Mouse (Mus musculus): ENCODE results near the gene Nnmt. TPM values are rescaled to one million over a fixed set of nuclear protein-coding genes. Genes with fewer than 3 reads are reported as not detected.
A peak's percentile ranks its signal among the peaks of the same experiment; 100 is the strongest.

Gene Nnmt
- polyA plus RNA-seq, 1 experiment from 2014 or later = 2.6 TPM

DNA sequence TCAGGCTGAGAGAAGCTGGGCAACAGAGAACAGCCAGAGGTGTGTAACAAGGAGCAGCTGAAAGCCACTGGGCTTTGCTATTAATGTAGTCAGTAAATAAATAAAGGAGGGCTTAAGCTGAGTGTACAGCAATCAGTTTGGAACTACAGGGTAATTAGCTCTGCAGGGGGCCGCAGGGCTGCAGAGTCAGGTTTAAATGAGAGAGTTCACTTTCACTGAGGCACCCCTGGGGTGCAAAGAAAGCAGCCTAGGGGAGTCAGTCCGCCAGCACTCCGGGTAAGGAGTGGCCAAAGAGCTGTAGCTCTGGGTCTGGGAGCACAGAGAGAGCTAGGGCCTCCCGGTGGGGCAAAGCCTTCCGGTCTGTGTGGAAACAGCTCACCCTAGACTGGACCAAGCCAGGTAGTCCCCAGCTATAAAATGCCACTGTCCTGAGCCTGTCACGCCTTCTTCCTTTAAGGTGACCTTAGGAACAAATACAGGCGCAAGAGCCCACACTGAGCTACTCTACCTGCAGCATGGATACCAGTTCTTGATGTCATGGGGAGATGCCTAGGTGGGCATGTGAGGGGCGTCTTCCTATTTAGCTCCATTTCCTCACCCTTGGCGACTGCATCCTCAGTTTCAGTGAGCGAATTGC lies 42.8 kb upstream of the Nnmt start:
- Histone ChIP-seq H3K9ac (ENCODE audit: low read depth, low read length) (0 out of 2 replicates have a peak overlapping the region, but pooled peaks have one; percentile 10), H3K27me3 (replicated peaks; ENCODE audit: control insufficient read depth, insufficient read depth, low read length) (no peaks in the 10 kb centered on the region)
- no peak for ATAC-seq

DNA sequence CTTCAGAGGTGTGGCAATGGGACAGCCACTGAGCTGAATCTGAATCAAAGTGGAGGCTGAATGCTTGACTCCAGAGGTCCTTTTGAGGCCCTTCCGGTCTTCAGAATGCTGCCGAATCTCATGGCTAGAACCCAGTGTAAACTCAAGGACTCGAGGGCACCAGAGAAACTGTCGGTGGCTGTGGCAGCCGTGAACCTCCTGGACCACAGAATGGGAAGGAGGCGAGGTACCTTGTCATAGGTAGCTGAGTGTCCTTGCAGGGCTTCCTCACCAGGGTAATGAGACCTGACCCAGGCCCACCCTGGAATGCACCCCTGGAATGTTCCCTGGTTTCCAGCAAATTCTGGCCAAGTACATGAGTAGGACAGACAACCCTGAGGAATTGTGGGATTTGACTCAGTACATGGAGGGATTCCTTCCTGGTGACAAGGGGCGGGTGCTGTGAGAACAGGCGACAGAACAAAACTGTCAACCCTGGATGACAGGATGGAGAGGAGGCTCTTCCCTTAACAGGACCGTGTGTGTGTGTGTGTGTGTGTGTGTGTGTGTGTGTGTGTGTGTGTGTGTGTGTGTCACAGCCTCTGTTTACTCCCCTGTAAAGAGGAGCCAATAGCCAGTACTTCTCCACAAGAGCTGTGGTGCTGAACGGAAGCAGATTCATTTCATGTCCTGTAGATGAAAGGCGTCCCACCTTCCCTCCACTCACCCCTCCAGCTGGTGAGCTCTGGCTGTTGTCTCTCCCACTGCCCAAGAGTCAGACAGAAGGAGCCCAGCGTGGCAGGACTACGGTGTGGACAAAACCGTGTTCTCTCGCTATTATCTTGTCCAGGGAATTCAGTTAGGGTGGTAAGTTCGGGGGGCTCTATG lies 42.1 kb upstream of the Nnmt start:
- no peaks in the 10 kb centered on the region for H3K36me3 ChIP-seq (ENCODE audit: control insufficient read depth, insufficient read depth, low read length)
- ATAC-seq = no peak
- H3K9ac ChIP-seq (ENCODE audit: low read depth, low read length) = no peak overlapping the region
- H3K4me3 ChIP-seq (ENCODE audit: low read length) = no peak overlapping the region
- no peaks in the 10 kb centered on the region for H3K27me3 ChIP-seq (replicated peaks; ENCODE audit: control insufficient read depth, insufficient read depth, low read length)
- peaks cover 8% of the 10 kb centered on the region for H3K4me1 ChIP-seq (ENCODE audit: control insufficient read depth, insufficient read depth, low read depth, low read length)
- 49% methylated on average over 16 of the region's 16 CpGs for WGBS
- no peak overlapping the region for H3K27ac ChIP-seq (ENCODE audit: low read depth, low read length)
- no peaks in the 10 kb centered on the region for H3K9me3 ChIP-seq (ENCODE audit: control insufficient read depth, low read length)
- H3K4me2 ChIP-seq (ENCODE audit: low read length) = no peak overlapping the region

More for the DNA sequence above, 42.8 kb upstream of the Nnmt start:
- no peaks in the 10 kb centered on the region for H3K36me3 ChIP-seq (ENCODE audit: control insufficient read depth, insufficient read depth, low read length)
- peaks cover 8% of the 10 kb centered on the region for H3K4me1 ChIP-seq (ENCODE audit: control insufficient read depth, insufficient read depth, low read depth, low read length)
- no peaks in the 10 kb centered on the region for H3K9me3 ChIP-seq (ENCODE audit: control insufficient read depth, low read length)
- 25% methylated on average over 10 of the region's 10 CpGs for WGBS
- no peak overlapping the region for H3K4me2 ChIP-seq (ENCODE audit: low read length)
- H3K4me3 ChIP-seq (ENCODE audit: low read length) = no peak overlapping the region
- no peak overlapping the region for H3K27ac ChIP-seq (ENCODE audit: low read depth, low read length)

- peak; percentile 67 for ATAC-seq
These were observed 41.3 kb upstream of the Nnmt start for GRCm38 (mm10) chr9:48646251-48646650.

DNA sequence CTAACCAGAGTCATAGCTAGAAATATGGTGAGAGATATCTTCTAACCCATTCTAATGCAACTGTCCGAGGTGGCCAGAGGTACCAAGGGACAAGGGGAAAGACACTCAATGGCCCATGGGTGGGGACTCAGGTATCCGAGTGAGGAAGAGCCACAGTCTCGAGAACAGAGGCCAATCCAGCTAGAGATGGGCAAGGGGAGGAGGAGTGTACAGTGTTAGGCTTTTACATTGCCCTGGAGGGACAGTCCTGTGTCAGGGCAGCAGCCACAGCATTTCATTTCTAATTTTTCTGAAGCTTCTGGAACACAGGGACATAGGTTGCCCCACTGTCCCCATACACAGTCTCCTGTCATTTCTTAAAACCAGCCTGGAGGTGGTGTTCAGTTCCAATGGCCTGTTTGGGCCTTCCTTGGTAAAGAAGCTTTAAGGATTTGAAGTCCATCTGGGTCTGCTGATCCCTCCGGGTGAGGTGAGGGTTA lies 40.7 kb upstream of the Nnmt start:
- no peak for ATAC-seq
- H3K4me1 ChIP-seq (ENCODE audit: control insufficient read depth, insufficient read depth, low read depth, low read length) = peaks cover 8% of the 10 kb centered on the region
- 62% methylated on average over 4 of the region's 4 CpGs for whole genome bisulfite sequencing

More at GRCm38 (mm10) chr9:48646251-48646650, 41.3 kb upstream of the Nnmt start:
- peaks cover 8% of the 10 kb centered on the region for H3K4me1 ChIP-seq (ENCODE audit: control insufficient read depth, insufficient read depth, low read depth, low read length)
- H3K4me2 ChIP-seq (ENCODE audit: low read length) = no peak overlapping the region
- H3K9ac ChIP-seq (ENCODE audit: low read depth, low read length) = no peak overlapping the region
- H3K9me3 ChIP-seq (ENCODE audit: control insufficient read depth, low read length) = no peaks in the 10 kb centered on the region
- WGBS = 19% methylated on average over 4 of the region's 4 CpGs
- H3K27me3 ChIP-seq (replicated peaks; ENCODE audit: control insufficient read depth, insufficient read depth, low read length) = no peaks in the 10 kb centered on the region
- no peak overlapping the region for H3K27ac ChIP-seq (ENCODE audit: low read depth, low read length)
- H3K36me3 ChIP-seq (ENCODE audit: control insufficient read depth, insufficient read depth, low read length) = no peaks in the 10 kb centered on the region
- no peak overlapping the region for H3K4me3 ChIP-seq (ENCODE audit: low read length)

DNA sequence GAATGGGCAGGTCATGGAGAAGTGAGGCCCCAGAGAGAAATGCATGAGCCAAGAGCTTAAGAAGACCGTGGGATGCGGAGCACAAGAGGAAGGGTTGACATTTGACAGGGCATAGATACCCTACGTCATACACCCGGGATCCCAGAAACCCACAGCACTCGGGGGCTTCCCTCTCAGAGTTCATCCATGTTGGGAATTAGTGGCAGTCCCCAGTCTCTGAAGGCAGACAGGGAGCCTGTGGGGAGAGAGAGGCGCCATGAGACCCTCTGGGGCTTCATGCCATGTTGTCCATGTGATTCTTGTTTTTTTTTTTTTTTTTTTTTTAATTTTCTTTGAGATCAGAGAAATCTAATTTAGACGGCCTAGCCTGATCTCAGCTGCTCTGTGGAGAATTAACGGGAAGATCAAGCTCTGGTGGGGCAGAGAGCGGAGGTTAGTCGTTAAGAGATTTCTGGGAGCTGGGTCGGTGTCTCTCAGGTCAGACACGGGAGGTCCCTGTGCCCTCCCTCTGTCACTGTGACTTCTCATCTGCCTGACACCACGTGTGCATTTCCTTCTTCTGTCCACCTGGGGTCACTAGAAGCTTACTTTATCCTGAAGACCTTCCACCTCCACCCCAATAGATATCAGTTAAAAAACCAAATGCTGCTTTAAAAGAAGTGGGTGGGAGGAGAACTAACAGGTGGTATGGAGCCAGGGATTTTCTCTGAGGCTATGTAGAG lies 40.1 kb upstream of the Nnmt start:
- no peak for ATAC-seq
- H3K27me3 ChIP-seq (replicated peaks; ENCODE audit: control insufficient read depth, insufficient read depth, low read length) = no peaks in the 10 kb centered on the region
- H3K4me1 ChIP-seq (ENCODE audit: control insufficient read depth, insufficient read depth, low read depth, low read length) = peaks cover 8% of the 10 kb centered on the region
- H3K36me3 ChIP-seq (ENCODE audit: control insufficient read depth, insufficient read depth, low read length) = no peaks in the 10 kb centered on the region
- no peak overlapping the region for H3K9ac ChIP-seq (ENCODE audit: low read depth, low read length)
- no peak overlapping the region for H3K27ac ChIP-seq (ENCODE audit: low read depth, low read length)
- no peaks in the 10 kb centered on the region for H3K9me3 ChIP-seq (ENCODE audit: control insufficient read depth, low read length)
- no peak overlapping the region for H3K4me3 ChIP-seq (ENCODE audit: low read length)
- no peak overlapping the region for H3K4me2 ChIP-seq (ENCODE audit: low read length)
- 50% methylated on average over 13 of the region's 13 CpGs for WGBS

More for the DNA sequence above, 40.7 kb upstream of the Nnmt start:
- H3K4me2 ChIP-seq (ENCODE audit: low read length) = no peak overlapping the region
- no peak overlapping the region for H3K4me3 ChIP-seq (ENCODE audit: low read length)
- no peak overlapping the region for H3K27ac ChIP-seq (ENCODE audit: low read depth, low read length)
- H3K27me3 ChIP-seq (replicated peaks; ENCODE audit: control insufficient read depth, insufficient read depth, low read length) = no peaks in the 10 kb centered on the region
- H3K9ac ChIP-seq (ENCODE audit: low read depth, low read length) = no peak overlapping the region
- no peaks in the 10 kb centered on the region for H3K36me3 ChIP-seq (ENCODE audit: control insufficient read depth, insufficient read depth, low read length)
- H3K9me3 ChIP-seq (ENCODE audit: control insufficient read depth, low read length) = no peaks in the 10 kb centered on the region

- ATAC-seq = no peak
- Histone ChIP-seq H3K4me1 (ENCODE audit: control insufficient read depth, insufficient read depth, low read depth, low read length) (peaks cover 7% of the 10 kb centered on the region), H3K9ac (ENCODE audit: low read depth, low read length) (no peak overlapping the region), H3K27me3 (replicated peaks; ENCODE audit: control insufficient read depth, insufficient read depth, low read length) (no peaks in the 10 kb centered on the region), H3K36me3 (ENCODE audit: control insufficient read depth, insufficient read depth, low read length) (no peaks in the 10 kb centered on the region), H3K9me3 (ENCODE audit: control insufficient read depth, low read length) (no peaks in the 10 kb centered on the region), H3K27ac (ENCODE audit: low read depth, low read length) (no peak overlapping the region), H3K4me3 (ENCODE audit: low read length) (no peak overlapping the region), H3K4me2 (ENCODE audit: low read length) (no peak overlapping the region)
- WGBS = 89% methylated on average over 3 of the region's 3 CpGs
These were observed 39.4 kb upstream of the Nnmt start for GRCm38 (mm10) chr9:48644376-48644775.

GRCm38 (mm10) chr9:48641636-48642035 lies 36.7 kb upstream of the Nnmt start:
- no peak overlapping the region for H3K4me3 ChIP-seq (ENCODE audit: low read length)
- no peak for ATAC-seq
- H3K27ac ChIP-seq (ENCODE audit: low read depth, low read length) = no peak overlapping the region
- no peaks in the 10 kb centered on the region for H3K36me3 ChIP-seq (ENCODE audit: control insufficient read depth, insufficient read depth, low read length)
- H3K9me3 ChIP-seq (ENCODE audit: control insufficient read depth, low read length) = no peaks in the 10 kb centered on the region
- H3K9ac ChIP-seq (ENCODE audit: low read depth, low read length) = no peak overlapping the region
- no peak overlapping the region for H3K4me2 ChIP-seq (ENCODE audit: low read length)
- WGBS = 90% methylated on average over 8 of the region's 8 CpGs
- H3K4me1 ChIP-seq (ENCODE audit: control insufficient read depth, insufficient read depth, low read depth, low read length) = no peaks in the 10 kb centered on the region
- no peaks in the 10 kb centered on the region for H3K27me3 ChIP-seq (replicated peaks; ENCODE audit: control insufficient read depth, insufficient read depth, low read length)

DNA sequence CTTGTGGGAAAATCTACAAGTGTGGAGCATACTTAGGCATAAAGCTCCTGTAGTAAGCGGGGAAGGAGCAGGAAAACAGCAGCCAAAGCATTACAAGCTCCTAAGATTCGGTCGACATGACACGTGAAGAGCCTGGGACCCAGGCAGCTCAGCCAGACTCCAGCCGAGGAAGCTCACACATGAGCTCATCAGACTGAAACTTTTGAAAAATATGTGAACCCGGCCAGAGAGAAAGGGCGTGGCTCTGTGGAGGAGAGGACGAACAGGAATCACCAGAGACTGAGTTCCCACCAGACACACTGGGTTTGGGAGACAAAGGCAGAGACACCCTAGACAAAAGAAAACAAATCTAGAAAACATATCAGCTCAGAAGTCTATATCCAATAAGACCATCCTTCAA lies 35.9 kb upstream of the Nnmt start:
- H3K27ac ChIP-seq (ENCODE audit: low read depth, low read length) = no peak overlapping the region
- no peaks in the 10 kb centered on the region for H3K36me3 ChIP-seq (ENCODE audit: control insufficient read depth, insufficient read depth, low read length)
- H3K4me1 ChIP-seq (ENCODE audit: control insufficient read depth, insufficient read depth, low read depth, low read length) = no peaks in the 10 kb centered on the region
- no peak overlapping the region for H3K4me2 ChIP-seq (ENCODE audit: low read length)
- H3K9ac ChIP-seq (ENCODE audit: low read depth, low read length) = no peak overlapping the region
- H3K9me3 ChIP-seq (ENCODE audit: control insufficient read depth, low read length) = no peaks in the 10 kb centered on the region
- no peaks in the 10 kb centered on the region for H3K27me3 ChIP-seq (replicated peaks; ENCODE audit: control insufficient read depth, insufficient read depth, low read length)
- WGBS = 88% methylated on average over 8 of the region's 8 CpGs
- ATAC-seq = no peak
- H3K4me3 ChIP-seq (ENCODE audit: low read length) = no peak overlapping the region

All from hindbrain, embryonic 16.5 days (tissue).